Mouse (Mus musculus) heart, postnatal 36 days (tissue): ENCODE data around the gene Hpcal1. TPM values are rescaled to one million over a fixed set of nuclear protein-coding genes. Genes with fewer than 3 reads are reported as not detected.
"Not testable (repeated sequence)": the region's sequence is repeated elsewhere in the genome, so short reads cannot be mapped to it uniquely, and the experiment has no call there.

Experiments used
- DNase-seq, 2 experiments: peaks; one replicate each; pipeline ENCODE4 v3.0.0; 2021 to 2022
- intact Hi-C: fragments of 180-260 bp; cut with DNase I; formaldehyde crosslinking; loops from one replicate; pipeline ENCODE4 v1.15.1; 2025
- total RNA-seq, 2 experiments: library from RNA; stranded (reverse); gene quantifications; 2 replicates each; pipeline ENCODE4 v1.2.3; 2021

Hpcal1 gene
- total RNA-seq, 2 experiments from 2014 or later, result 18.7 to 24.7 TPM

GRCm38 (mm10) chr12:17764005-17764404 is 73.3 kb downstream of the Hpcal1 start:
- DNase-seq, result no peak
- intact Hi-C loops, result no loop called here

- intact Hi-C loops, result loop anchor here (2.0 kb wide), 1 partner anchor 19 kb away; no protein-coding TSS in a partner anchor
- not testable (repeated sequence) for DNase-seq
These were observed 76.9 kb downstream of the Hpcal1 start for GRCm38 (mm10) chr12:17767567-17767966.

- intact Hi-C loops, result loop anchor here (10.0 kb wide), 1 partner anchor 325 kb away; no protein-coding TSS in a partner anchor
- DNase-seq, result peak in 1 of 2 experiments; percentile 43
These were observed 79.0 kb downstream of the Hpcal1 start for GRCm38 (mm10) chr12:17769476-17770172.

GRCm38 (mm10) chr12:17770538-17770937 is 79.9 kb downstream of the Hpcal1 start:
- no peak for DNase-seq
- intact Hi-C loops, result loop anchor here (10.0 kb wide), 1 partner anchor 326 kb away; no protein-coding TSS in a partner anchor

- peak; percentile 48 to 55 for DNase-seq
- intact Hi-C loops, result loop anchor here (10.0 kb wide), 1 partner anchor 329 kb away; no protein-coding TSS in a partner anchor
These were observed 83.1 kb downstream of the Hpcal1 start for GRCm38 (mm10) chr12:17773721-17774120.

- intact Hi-C loops, result loop anchor here (10.0 kb wide), 1 partner anchor 330 kb away; no protein-coding TSS in a partner anchor
These were observed 84.2 kb downstream of the Hpcal1 start for GRCm38 (mm10) chr12:17774842-17775241.

GRCm38 (mm10) chr12:17778320-17778719 is 87.7 kb downstream of the Hpcal1 start:
- intact Hi-C loops, result loop anchor here (2.0 to 10.0 kb wide), 2 partner anchors 86 to 334 kb away; no protein-coding TSS in a partner anchor
- peak in 1 of 2 experiments; percentile 45 for DNase-seq

More at GRCm38 (mm10) chr12:17774842-17775241, 84.2 kb downstream of the Hpcal1 start:
- not testable (repeated sequence) for DNase-seq

GRCm38 (mm10) chr12:17779093-17779492 is 88.4 kb downstream of the Hpcal1 start:
- DNase-seq, result no peak
- intact Hi-C loops, result loop anchor here (2.0 to 10.0 kb wide), 2 partner anchors 86 to 334 kb away; no protein-coding TSS in a partner anchor

- intact Hi-C loops, result no loop called here
- DNase-seq, result no peak
These were observed 98.8 kb downstream of the Hpcal1 start for GRCm38 (mm10) chr12:17789486-17789885.

- DNase-seq, result no peak
- intact Hi-C loops, result no loop called here
These were observed 100.5 kb downstream of the Hpcal1 start for GRCm38 (mm10) chr12:17791111-17791510.

GRCm38 (mm10) chr12:17792756-17793155 is 102.1 kb downstream of the Hpcal1 start:
- intact Hi-C loops, result no loop called here
- DNase-seq, result no peak

GRCm38 (mm10) chr12:17795660-17796278 is 105.1 kb downstream of the Hpcal1 start:
- intact Hi-C loops, result loop anchor here (2.0 to 5.0 kb wide), 4 partner anchors 108 to 428 kb away; no protein-coding TSS in a partner anchor
- DNase-seq, result peak; percentile 71 to 86

- intact Hi-C loops, result loop anchor here (5.0 kb wide), 3 partner anchors 111 to 431 kb away; no protein-coding TSS in a partner anchor
- DNase-seq, result not testable (repeated sequence)
These were observed 107.6 kb downstream of the Hpcal1 start for GRCm38 (mm10) chr12:17798261-17798660.

GRCm38 (mm10) chr12:17808542-17808941 is 117.9 kb downstream of the Hpcal1 start:
- intact Hi-C loops, result loop anchor here (1.0 kb wide), 2 partner anchors 254 to 441 kb away; no protein-coding TSS in a partner anchor

GRCm38 (mm10) chr12:17835279-17835678 is 144.6 kb downstream of the Hpcal1 start:
- intact Hi-C loops, DNase-seq: not testable (repeated sequence)

More at GRCm38 (mm10) chr12:17808542-17808941, 117.9 kb downstream of the Hpcal1 start:
- DNase-seq, result peak; percentile 56 to 67

Other genes with a start within 250 kb of the Hpcal1 start
- 10 to 100 TPM; 54.6 to 75.2 TPM for gene Odc1, start 146.1 kb upstream of the Hpcal1 start, total RNA-seq